Mouse (Mus musculus): ENCODE results near the gene Slc16a14.
A peak's percentile ranks its signal among the peaks of the same experiment; 100 is the strongest.
"Not testable (repeated sequence)": the region's sequence is repeated elsewhere in the genome, so short reads cannot be mapped to it uniquely, and the experiment has no call there.

The Slc16a14 gene

GRCm38 (mm10) chr1:84934503-84935333, at the start of gene Slc16a14:
TSS of gene Slc16a14 (minus strand) at chr1:84935134.
- DNase-seq (ENCODE audit: low read depth, low spot score) = peak; percentile 90

- DNase-seq (ENCODE audit: low read depth, low spot score) = not testable (repeated sequence)
Measured at GRCm38 (mm10) chr1:84961779-84962178, 26.8 kb upstream of the Slc16a14 start.

DNA sequence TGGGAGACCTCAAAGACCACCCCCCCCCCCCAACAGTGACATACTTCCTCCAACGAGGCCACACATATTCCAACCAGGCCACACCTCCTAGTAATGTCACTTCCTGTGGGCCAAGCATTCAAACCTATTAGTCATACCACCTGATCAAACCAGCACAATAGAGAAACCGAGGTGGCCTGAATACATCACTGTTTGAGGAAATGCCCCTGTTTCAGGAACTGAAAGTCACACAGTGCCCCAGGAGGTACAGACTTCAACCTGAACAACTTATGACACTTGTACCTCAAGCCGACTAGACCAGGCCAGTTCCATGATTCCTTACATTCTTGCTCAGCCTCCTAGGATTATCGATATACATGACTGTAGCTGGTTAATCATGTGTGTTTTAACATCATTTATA, 22.8 kb upstream of the Slc16a14 start:
- DNase-seq (ENCODE audit: low read depth, low spot score) = not testable (repeated sequence)

DNA sequence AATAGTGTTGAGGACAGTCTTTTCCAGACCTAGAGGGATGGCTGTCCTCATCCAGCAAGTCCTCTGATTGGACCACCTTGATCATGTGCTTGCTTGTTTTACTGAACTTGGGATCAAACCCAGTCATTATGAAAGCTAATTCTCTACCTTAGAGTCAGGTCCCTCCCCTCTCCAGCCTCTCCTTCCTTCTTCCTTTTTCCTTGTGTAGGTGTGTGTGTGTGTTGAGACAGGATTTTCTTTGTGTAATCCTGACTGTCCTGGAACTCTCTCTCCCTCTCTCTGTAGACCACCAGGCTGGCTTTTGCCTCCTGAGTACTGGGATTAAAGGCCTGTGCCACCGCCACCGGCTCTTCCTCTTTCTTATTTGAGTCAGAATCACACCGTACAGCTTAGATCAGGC, 21.8 kb upstream of the Slc16a14 start:
- DNase-seq (ENCODE audit: low read depth, low spot score) = not testable (repeated sequence)

- peak; percentile 89 for DNase-seq (ENCODE audit: low read depth, low spot score)
Measured at GRCm38 (mm10) chr1:84952456-84953181, 17.7 kb upstream of the Slc16a14 start.

DNA sequence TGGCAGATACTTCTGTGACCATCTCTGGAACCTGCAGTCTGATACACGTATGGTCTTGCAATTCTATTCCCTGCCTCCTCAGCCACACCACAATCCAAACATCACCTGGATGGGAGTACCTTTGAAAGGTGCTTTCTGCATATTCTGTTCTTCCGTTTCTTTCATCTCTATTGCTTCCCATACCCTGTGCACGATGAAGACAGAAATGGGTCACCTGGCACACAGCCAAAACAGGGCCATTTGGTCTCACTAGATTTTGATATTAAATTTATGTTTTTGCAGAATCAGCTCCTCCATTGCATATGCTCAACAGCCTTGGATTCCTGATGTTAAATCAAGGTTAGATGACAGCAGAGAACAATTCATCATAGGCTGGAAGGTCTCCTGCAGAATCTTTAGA, 16.6 kb upstream of the Slc16a14 start:
- DNase-seq (ENCODE audit: low read depth, low spot score) = peak; percentile 67

DNA sequence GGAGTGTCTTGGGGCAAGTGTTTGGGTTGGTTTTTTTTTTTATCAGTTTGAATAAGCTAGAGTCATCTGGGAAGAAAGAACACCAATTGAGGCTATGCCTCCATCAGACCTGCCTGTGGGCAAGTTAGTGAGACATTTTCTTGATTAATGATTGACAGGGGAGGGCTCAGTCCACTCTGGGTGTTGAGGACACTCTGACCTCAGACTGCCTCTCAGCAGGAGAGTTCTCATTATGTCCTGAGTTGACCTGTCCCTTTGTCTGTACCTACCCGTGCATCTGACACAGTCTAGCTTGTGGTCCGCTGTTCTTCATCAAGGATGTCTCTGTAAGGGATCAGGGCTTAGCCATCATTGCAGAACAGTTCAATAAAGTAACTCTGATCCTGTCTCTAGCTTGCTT, 12.5 kb upstream of the Slc16a14 start:
- no peak for DNase-seq (ENCODE audit: low read depth, low spot score)

- DNase-seq (ENCODE audit: low read depth, low spot score) = no peak
Measured at GRCm38 (mm10) chr1:84945950-84946349, 11.0 kb upstream of the Slc16a14 start.

DNA sequence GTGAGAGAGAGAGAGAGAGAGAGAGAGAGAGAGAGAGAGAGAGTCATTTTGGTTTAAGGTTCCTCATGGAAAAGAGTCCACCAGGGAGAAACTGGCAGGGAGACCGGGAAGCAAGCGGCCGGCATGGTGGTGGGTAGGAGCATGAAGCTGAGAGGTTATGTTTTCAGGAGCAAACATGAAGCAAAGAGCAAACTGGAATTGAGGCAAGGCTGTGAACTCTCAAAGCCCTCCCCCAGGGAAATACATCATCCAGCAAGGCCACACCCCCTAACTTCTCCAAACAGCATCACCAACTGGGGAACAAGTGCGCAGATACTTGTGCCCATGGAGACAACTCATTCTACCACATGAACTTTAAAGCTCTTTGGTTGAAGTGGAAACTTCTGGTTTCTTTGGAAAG, 8.6 kb upstream of the Slc16a14 start:
- no peak for DNase-seq (ENCODE audit: low read depth, low spot score)

DNA sequence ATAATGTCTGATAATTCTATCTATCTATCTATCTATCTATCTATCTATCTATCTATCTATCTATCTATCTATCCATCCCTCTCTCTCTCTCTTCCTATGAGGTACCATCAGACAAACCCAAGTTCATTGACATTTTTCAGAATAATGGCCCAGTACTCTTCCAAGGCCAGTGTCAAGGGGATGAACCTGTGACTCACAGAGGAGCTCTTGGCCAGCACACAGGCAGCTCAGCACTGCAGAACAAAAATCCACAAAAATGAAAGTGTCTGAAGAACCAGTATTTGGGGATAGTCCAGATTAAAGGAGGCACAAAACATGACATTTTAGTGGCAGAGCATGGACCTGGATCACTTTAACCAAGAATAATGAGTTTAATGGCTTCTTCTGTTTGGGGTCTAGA, 7.7 kb upstream of the Slc16a14 start:
- no peak for DNase-seq (ENCODE audit: low read depth, low spot score)

- DNase-seq (ENCODE audit: low read depth, low spot score) = no peak
Measured at GRCm38 (mm10) chr1:84940322-84940721, 5.4 kb upstream of the Slc16a14 start.

GRCm38 (mm10) chr1:84939466-84939865, 4.5 kb upstream of the Slc16a14 start:
- DNase-seq (ENCODE audit: low read depth, low spot score) = no peak

GRCm38 (mm10) chr1:84936716-84937510, 2.0 kb upstream of the Slc16a14 start:
- DNase-seq (ENCODE audit: low read depth, low spot score) = peak; percentile 37

GRCm38 (mm10) chr1:84935668-84936067, 734 bp upstream of the Slc16a14 start:
- peak; percentile 96 for DNase-seq (ENCODE audit: low read depth, low spot score)

DNA sequence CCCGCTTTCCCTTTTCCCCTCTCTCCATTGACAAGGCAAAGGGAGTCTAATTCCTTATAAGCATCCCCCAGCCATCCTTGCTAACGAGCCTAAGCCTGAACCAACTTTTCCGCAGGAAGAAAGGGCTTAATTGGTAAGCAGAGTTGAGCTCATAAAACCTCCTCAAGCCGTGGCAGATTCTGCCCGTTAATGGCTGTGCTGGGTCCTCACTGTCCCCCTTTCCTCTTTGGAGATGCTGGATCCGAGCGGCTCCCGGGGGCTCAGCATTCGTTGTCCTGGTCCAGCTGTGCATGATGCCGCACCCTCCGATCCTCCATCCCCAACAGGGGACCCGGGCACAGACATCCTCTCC, 807 bp downstream of the Slc16a14 start:
- peak; percentile 40 for DNase-seq (ENCODE audit: low read depth, low spot score)

DNA sequence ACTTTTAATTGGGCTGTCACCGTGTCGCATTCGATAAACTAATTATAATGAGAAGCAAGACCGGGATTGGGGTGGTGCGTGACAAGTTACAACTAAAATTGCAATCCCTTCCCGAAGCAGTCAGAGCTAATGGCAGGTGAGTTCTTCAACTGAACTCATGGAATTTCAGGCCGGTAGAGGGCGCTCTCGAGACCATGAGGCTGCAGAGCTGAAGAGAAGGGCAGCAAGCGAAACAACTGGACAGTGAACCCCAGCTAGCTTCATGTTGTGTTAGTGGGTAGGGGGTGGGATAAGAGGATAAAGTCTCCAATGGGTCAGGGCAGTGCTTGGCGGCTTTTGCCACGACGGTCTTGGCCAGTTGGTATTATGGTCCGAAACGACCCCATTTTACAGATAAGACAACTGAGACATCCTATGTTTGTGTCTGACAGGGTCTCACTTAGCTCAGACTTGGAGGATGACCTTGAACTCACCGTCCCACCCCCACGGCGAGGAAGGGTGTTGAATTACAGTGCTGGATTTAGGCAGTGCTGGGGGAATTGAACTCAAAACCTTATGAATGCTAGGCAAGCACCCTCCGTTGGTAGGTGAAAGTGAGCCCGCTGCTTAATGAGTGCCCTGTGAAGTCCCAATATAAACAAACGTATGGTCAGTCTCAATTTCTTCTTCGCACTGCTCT, 1.3 kb downstream of the Slc16a14 start:
- DNase-seq (ENCODE audit: low read depth, low spot score) = peak; percentile 92

GRCm38 (mm10) chr1:84925599-84925998, 9.3 kb downstream of the Slc16a14 start:
- DNase-seq (ENCODE audit: low read depth, low spot score) = no peak

DNA sequence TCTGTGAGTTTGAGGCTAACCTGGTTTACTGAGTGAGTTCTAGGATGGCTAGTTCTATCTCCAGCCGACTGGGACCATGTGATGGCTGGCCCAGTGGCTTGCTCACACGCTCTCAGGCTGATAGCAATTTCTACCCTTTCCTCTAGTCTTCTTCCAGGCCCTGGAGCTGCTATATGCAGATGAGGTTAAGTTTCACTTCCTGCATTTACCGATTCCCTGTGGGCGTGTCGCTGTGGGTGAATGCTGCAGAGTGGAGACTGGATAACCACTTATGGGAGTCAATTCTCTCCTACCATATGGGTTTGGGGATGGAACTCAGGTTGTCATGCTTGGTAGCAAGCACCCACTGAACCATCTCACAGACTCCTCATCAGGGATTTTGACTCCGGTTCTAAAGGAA, 10.8 kb downstream of the Slc16a14 start:
- peak; percentile 3 for DNase-seq (ENCODE audit: low read depth, low spot score)

DNA sequence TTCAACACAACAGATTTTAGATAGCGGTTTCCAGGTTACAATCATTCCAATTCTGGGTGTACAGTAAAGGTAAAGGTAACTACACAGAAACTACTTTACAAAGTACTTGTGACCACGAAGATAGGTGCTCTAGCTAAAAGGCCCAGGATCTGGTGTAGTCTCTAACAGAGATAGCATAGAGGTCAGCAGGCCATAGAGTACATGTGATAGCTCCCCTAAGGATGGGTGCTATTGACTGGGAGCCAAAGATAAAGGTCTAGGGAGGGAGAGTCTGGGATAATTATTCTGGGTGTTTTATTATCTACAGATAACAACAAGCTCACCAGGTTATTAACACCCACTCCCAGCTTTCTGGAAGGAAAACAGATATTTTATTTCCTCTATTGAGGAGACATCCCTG, 11.5 kb downstream of the Slc16a14 start:
- no peak for DNase-seq (ENCODE audit: low read depth, low spot score)

- DNase-seq (ENCODE audit: low read depth, low spot score) = no peak
Measured at GRCm38 (mm10) chr1:84918865-84919264, 16.1 kb downstream of the Slc16a14 start.

DNA sequence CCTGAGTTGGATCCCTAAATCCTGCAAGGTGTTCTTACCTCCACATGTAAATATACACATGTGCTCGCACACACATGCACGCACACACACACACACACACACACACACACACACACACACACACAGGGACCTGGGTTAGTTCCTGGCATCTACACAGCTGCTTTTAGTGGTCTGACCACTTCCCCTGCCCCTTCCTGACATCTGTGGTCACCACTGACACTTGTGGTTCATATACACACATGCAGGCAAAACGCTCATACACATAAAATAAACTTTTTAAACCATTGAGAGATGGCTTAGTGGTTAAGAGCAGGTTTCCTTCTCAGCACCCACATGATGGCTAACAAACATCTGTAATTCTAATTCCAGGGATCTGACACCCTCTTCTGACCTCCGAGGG, 19.9 kb downstream of the Slc16a14 start:
- no peak for DNase-seq (ENCODE audit: low read depth, low spot score)

GRCm38 (mm10) chr1:84912571-84912970, 22.4 kb downstream of the Slc16a14 start:
- no peak for DNase-seq (ENCODE audit: low read depth, low spot score)

All from brain, adult 2 months (tissue).